Mouse (Mus musculus): ENCODE data around the gene Gusb.

Gusb gene

DNA sequence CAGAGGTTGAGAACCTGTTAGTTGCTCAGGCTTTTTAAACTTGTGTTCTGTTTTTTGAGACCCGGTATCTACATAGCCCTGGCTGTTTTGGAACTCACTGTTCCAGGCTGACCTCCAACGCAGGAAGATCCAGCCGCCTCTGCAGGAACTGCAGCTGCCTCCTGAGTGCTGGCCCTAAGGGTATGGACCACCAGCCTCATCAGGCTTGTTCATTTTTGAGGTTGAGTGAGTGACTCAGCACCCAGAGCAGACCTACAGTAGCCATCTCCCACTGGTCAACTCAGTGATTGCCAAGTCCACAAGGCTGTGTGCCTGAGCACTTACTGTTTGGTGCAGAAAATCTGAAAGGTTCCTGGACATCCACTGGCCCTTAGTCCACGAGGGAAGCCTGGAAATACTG is 31.4 kb downstream of the Gusb start:
- no peak for DNase-seq

DNA sequence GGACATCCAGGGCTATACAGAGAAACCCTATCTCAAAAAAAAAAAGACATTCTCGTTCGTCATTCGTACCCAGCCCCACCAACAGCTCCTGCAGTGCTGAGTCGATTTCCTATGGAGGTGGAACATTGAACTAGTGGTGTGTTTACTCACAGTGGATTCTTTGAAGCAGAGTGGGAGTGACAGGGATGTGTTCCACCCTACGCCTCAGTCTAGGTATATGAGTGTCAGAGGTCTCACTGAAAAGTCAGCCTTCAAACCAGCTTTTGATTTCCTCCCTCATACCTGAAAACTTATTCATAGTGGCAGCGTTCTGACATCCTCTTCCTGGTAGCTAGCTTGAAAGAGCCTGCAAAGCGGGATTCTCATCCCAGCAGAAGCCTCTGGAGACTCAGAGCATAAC is 34.4 kb downstream of the Gusb start:
- no peak for DNase-seq

DNA sequence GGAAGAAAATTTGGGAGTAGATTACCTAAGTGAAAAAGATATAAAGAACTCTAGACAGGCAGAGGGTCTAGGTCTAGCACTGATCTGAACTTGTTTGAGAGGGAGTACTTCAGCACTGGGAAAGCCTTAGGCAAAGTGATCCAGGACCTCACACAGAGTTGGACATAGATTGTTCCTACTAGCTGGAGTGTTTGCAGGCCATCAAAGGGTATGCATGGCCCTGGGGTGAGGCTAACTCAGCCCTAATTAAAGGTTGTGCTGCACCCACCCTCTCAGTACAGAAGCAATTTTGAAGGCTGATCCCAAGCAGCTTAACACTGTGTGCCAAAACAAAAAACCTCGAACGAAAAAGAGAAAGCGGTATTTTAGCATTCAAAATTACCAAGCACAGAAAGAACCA is 36.4 kb downstream of the Gusb start:
- DNase-seq = no peak

DNA sequence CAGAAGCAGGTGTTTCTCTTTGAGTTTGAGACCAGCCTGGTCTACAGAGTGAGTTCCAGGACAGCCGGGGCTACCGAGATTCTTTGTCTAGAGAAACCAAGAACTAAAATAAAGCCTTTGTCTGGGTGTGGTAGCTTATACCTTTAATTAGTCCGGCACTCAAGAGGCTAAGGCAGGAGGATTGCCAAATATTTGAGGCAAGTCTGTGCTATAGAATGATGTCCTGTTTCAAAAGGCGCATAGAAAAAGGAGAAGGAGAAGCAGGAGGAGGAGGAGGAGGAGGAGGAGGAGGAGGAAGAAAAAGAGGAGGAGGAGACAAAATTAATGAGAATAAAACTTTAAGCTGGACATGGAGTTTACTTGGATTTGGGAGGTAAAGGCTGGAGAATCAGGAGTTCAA is 39.6 kb downstream of the Gusb start:
- DNase-seq = no peak

DNA sequence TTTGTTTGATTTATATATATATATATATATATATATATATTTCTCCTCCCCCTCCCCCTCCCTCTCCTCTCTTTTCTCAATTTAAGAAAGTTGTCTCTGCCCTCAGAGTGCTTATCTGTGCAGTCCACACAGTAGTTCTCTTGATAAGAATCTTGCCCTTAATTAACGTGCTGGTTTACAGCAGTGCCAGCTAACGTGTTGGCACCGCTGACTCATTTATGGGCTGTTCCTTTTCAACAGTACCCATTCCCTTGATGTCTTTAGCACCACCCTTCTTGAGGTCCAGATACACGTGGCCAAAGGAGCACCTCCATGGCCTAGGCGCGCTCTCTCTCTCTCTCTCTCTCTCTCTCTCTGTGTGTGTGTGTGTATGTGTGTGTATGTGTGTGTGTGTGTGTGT is 47.1 kb downstream of the Gusb start:
- no peak for DNase-seq

DNA sequence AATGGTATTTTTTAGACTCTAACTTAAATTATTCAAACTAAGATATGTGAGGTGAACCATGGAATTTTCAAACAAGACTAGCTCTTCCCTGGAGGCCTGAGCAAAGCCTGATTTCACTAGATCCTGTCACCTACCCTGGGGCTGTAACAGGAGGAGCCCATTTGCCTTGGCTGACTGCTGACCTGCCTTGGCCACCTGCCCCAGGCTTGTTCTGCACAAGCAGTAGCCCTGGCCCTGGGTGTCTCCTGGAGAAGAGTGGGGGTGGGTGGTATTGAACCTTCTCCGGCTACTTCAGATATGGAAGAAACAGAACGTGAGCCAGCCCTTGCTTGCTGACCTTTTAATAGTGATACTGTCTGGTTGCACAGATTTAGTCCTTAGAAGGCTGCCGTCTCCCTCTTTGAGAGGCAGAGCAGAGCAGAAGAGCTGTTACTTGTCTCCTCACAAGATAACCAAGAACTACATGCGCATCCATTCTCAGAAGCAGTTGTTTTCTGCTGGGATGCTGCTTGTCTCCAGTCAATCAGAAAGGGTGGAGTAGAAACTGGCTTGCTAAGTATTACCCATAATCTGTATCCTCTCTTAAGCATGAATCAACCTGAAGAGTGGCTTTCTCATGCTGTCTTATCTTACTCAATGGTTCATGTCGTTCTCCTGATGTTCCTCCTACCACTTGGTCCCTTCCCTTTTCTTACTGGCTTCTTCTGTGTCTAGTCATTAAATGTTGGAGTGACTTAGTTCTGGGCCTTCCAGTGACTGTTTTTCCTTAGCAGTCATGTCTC is 48.2 kb downstream of the Gusb start:
- DNase-seq = no peak

DNA sequence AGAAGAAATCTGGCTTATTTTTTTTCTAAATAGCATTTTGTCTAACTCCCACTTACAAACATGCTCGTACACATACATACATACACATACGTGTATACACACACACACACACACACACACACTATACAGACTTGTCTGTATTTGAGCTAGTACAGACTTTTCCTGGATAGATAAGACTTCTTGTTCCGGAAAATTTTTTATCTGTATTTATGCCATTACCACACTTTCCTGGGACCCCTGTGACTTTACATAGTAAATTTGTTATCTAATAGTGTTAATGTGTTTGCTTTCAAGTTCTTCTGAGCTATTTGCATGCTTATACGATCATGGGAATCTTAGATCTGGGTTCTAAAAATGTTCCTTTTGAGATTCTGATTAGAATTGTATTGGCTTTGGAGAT is 50.7 kb downstream of the Gusb start:
- no peak for DNase-seq

DNA sequence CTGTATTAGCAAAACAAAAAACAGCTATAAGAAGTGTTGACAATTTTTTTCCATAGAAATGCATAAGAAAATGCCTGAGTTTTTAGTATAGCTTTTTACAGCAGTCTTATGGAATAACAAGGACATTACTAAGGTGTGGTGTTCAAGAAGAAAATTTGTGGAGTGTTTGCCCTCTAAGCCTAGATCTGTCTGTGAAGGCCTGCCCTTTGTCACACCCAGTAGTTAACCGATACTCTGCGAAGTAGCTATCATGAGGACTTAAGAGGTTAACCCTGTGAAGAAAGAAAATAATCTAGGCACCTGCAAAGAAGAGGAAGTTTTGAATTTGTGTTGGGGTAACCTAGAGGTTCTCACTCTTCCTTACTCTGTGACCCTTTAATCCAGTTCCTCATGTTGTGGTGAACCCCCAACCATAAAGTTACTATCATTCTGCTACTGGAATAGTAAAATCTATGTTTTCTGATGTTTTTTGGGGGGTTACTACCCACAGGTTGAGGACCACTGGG is 55.3 kb downstream of the Gusb start:
- DNase-seq = no peak

DNA sequence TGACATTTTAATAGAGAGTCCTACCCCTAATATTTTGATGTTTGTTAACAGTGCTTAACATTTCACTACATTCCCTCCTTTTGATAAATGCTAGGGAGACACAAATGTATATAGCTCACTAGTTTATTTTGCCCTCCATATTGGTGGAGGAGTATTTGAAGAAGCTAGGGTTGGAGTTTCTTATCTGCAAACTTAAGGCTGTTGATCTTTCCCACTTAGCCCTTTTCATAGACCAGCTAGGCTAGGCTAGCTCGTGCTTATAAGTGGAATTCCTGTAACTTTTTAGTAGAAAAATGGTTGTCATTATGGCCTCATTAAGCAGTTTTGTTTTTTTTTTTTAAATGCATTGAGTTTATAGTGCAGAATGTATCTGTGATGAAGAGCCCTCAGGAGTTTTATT is 59.4 kb downstream of the Gusb start:
- DNase-seq = no peak

DNA sequence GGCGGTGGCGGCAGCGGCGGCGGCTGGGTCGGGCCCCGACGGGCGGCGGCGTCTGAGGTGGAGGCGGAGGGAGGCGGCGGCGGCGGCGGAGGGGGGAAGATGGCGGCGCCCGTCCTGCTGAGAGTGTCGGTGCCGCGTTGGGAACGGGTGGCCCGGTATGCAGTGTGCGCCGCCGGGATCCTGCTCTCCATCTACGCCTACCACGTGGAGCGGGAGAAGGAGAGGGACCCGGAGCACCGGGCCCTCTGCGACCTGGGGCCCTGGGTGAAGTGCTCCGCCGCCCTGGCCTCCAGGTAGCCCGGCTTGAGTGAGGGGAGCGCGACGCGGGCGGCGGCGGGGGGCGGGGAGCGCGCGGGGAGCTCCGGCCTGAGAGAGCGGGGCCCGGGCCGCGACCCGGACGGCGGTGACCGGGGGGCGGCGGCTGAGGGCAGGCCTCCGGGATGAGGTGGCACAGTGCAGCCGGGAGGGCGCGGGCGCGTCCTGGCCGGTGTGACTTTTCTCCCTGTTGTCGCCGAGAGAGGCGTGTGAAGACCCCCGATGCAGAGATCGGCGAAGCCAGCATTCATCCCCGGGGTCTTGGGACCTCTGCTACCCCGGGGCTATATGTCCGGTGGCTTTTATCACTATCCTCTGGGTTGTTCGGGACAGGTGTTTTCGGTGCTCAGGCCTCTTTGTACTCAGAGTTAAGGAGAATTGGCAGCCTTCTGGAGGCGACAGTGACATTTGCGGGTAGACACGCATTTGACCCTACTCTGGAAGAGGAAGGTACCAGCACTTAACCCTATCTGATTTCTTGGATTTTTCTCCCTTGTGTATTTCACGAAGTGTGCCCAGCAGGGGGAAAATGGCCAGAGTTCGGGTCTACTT is 60.5 kb downstream of the Gusb start:
- DNase-seq = peak; percentile 38

DNA sequence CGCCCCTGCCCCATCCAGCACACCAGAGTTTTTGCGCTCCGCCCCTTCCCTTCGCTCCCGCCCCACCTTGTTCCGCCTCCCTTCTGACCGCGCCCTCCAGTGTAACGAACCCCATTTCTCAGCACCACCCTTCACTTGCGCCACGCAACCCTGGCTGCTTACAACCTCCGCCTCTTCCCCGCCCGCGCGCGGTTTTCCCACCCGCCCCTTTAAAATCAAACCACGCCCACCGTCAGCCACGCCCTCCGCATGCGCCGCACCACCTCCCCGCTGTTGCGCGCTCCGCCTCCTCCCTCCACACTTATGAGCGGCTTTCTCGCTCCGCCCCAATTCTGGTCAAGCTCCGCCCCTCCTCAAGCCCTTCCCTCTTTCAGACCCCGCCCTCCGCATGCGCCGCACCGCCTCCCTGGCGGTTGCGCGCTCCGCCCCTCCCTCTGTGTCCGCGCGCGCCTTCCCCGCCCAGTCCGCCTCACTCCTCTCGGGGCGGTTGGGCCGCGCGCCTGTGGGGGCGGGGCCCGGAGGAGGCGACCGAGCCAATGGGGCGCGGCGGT is 61.3 kb downstream of the Gusb start, which contains the start of gene Vkorc1l1:
TSS of gene Vkorc1l1 (plus strand) at position 476 of the 551 bp plus-strand sequence.
- peak; percentile 98 for DNase-seq

DNA sequence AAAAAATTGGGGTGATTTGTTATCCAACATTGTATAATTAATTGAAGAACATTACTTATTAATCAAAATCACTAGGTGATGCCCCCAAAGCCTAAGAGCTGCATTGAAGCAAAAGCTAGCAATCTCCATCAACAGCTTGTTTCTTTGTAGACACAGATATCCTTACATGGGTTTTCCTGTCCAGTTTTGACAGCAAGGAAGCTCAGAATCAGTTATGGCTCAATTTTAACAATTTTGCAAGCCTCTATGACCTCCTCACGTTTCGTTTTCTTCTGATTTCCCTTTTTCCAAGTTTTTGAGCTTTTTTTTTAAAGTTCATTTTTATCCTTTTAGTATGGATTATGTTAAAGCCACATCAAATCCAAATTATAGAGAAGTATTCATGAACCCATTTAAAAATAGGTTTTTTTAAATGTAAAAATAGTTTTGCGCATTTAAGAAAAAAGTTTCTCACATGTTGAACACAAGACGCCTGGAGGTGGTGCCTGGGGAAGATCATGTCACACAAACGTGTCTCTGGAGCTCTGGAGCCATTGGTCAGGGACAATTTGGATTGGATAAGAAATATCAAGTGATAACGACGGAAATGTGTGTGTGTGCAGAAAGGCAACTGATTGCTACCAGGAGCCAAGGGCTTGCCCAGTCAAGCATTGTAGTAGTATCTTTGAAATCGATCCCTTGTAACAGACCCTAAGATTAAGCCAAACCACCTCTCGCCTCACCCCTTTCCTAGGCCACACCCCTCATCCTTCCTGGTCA is 61.9 kb downstream of the Gusb start:
- no peak for DNase-seq

DNA sequence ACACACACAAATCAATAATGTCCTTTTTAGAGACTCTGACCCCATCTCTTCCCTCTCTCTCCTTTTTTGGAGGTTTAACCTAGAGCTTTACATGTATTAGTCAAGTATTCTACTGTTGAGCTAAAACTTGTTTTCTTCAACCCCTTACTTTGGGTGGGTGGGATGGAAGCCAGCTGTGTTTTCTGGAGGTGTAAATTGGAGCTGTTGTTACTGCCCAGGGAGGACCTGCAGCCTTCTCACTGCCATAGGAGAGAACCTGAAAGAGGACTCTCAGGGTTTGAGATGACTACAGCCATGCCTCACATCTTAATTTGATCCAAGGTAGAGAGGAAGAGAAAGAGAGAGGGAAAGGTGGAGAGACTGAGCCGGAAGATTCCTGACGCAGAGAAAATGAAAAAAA is 62.6 kb downstream of the Gusb start:
- no peak for DNase-seq
